Mouse (Mus musculus) embryonic fibroblast, embryonic 13.5 days (primary cell): ENCODE measurements at regions not wholly inside any gene's neighbourhood (a gene's known extent, or its start where the extent isn't known, plus 50 kb on each side); places are given as distances from the start of the nearest gene placed in this dataset.

Experiments used
- CTCF ChIP-seq: IDR thresholded peaks from 2 replicates; pipeline ENCODE4 v1.5.1; 2011; ENCODE audit warnings: mild to moderate bottlenecking, control low read depth, low read length, moderate library complexity, borderline replicate concordance; ENCODE audit not compliant: insufficient read depth
- POLR2A ChIP-seq: IDR thresholded peaks from 2 replicates; pipeline ENCODE4 v1.6.1; 2011; ENCODE audit warnings: low read depth, mild to moderate bottlenecking, control low read depth, low read length, moderate library complexity

GRCm38 (mm10) chr13:52017598-52018190 lies 171.2 kb downstream of the Gadd45g start:
- no peak for TF ChIP-seq POLR2A
- TF ChIP-seq CTCF: no peak
